Mouse (Mus musculus): Measurements from ENCODE around the gene Rab35. TPM values are rescaled to one million over a fixed set of nuclear protein-coding genes. Genes with fewer than 3 reads are reported as not detected.

Gene Rab35
- polyA plus RNA-seq, 1 experiment from 2014 or later: 23.3 TPM

Small RNA genes lying within 50 kb of the gene (microRNA-seq; reads per million reads assigned to microRNA genes)
- not detected for gene Mir7030 (ENCODE audit: borderline number of aligned reads)

Other genes starting within 250 kb of the Rab35 start
- 2.2 TPM in 2 replicates for gene Msi1, start 202.3 kb upstream of the Rab35 start, polyA plus RNA-seq (2015; fragmentation: Nextera tagmentation; extraction: Ambion mirVana)
- 0.99 TPM in 2 replicates for gene Pla2g1b, start 165.6 kb upstream of the Rab35 start, polyA plus RNA-seq (2015; fragmentation: Nextera tagmentation; extraction: Ambion mirVana)
- gene Sirt4, start 147.2 kb upstream of the Rab35 start, polyA plus RNA-seq (2015; fragmentation: Nextera tagmentation; extraction: Ambion mirVana): 17.0 and 17.3 TPM in 2 replicates
- 40.2 and 44.8 TPM in 2 replicates for gene Pxn, start 125.2 kb upstream of the Rab35 start, polyA plus RNA-seq (2015; fragmentation: Nextera tagmentation; extraction: Ambion mirVana)
- 1,964 and 2,053 TPM in 2 replicates for gene Rplp0, start 72.4 kb upstream of the Rab35 start, polyA plus RNA-seq (2015; fragmentation: Nextera tagmentation; extraction: Ambion mirVana)
- gene Gcn1l1, start 66.7 kb upstream of the Rab35 start, polyA plus RNA-seq (2015; fragmentation: Nextera tagmentation; extraction: Ambion mirVana): 19.9 and 21.5 TPM in 2 replicates
- 16.9 and 19.4 TPM in 2 replicates for gene Bicdl1, start 99.7 kb downstream of the Rab35 start, polyA plus RNA-seq (2015; fragmentation: Nextera tagmentation; extraction: Ambion mirVana)
- gene Cit, start 213.4 kb downstream of the Rab35 start, polyA plus RNA-seq (2015; fragmentation: Nextera tagmentation; extraction: Ambion mirVana): 16.4 and 19.9 TPM in 2 replicates